Mouse (Mus musculus): ENCODE data around the gene Tenm4.
"Not testable (repeated sequence)": the region's sequence is repeated elsewhere in the genome, so short reads cannot be mapped to it uniquely, and the experiment has no call there.

DNA sequence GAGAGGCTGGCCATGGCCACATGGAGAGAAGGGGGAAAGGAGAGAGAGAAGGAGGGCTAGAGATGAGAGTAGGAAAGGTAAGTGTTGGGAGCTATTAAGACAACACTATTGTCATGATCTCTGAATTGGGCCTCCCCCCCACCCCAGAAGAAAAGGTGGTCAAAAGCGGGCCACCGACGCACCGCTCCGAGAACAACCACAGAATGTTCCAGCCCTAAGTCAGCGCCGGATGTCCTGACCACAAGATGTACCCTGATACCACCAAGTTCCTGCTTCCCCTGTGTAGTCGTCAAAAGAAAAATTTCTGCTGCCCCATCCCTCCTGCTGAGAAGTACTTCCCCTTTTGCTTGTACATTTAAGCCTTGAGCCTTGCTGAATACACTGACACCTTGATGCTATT, 775.5 kb downstream of the Tenm4 start:
- not testable (repeated sequence) for TF ChIP-seq CTCF, EP300 (IDR thresholded peaks at IDR 0.05; ENCODE audit: low read depth)

Data from heart, postnatal 0 days (tissue).